Mouse (Mus musculus): ENCODE measurements around the gene Pknox1.
"Not testable (repeated sequence)": the region's sequence is repeated elsewhere in the genome, so short reads cannot be mapped to it uniquely, and the experiment has no call there.

Pknox1 gene

DNA sequence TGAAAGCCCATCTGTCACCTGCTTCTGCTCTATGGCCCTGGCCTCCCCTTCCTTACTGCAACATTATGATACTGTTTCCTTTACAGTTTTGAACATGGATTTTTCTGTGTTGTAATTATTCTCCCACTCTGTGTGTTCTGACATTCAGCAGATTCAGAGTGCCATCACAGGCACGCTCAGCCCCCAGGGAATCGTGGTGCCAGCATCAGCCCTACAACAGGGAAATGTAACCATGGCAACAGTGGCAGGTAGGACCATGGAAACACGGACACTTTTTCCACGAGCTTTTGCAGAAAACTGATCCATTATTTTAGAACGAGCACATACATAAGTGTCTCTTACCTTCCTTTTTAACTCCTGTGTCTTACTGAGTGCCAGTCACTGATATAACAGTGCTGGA is 30.5 kb downstream of the Pknox1 start:
- no peak for DNase-seq (ENCODE audit: low read depth, low spot score)

DNA sequence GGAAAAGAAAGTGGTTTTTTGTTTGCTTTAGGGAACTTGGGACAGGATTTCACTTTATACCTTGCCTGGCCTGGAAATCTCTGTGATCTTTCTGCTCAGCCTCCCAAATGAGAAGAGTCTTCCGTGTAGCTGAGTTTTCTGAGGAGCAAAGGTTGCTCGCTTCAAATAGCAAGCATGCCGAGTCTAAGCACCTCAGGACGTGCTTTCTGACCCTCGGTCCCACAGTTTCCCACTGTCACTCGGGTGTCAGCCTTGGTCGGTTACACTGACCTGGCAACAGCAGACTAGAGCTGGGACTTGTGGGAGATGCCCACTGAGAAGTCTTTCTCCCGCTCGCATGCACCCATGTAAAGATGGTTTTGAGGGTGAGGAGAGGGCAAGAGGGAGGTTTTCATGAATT is 33.4 kb downstream of the Pknox1 start:
- no peak for DNase-seq (ENCODE audit: low read depth, low spot score)

- DNase-seq (ENCODE audit: low read depth, low spot score), result no peak
Measured at GRCm38 (mm10) chr17:31598593-31598992, 34.1 kb downstream of the Pknox1 start.

- peak; percentile 71 for DNase-seq (ENCODE audit: low read depth, low spot score)
Measured at GRCm38 (mm10) chr17:31606424-31606823, 41.9 kb downstream of the Pknox1 start.

GRCm38 (mm10) chr17:31607256-31607951 is 42.9 kb downstream of the Pknox1 start:
- no peak for DNase-seq (ENCODE audit: low read depth, low spot score)

DNA sequence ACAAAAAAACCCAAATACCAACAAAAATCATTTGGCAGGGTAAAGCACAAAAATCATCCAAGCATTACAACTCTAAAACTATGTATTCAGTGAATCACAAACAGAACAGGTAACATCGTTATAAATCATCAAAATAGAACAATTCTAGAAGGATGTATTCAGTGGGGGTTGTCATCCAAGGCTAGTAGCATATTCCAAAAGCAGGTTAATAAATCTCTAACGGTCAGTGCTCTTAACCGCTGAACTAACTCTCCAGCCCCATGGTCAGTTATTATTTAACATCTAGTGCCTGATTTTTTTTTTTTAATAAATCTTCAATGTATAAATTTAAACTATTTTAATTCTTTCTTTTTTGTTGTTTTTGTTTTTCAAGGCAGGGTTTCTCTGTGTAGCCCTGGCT is 44.6 kb downstream of the Pknox1 start:
- DNase-seq (ENCODE audit: low read depth, low spot score), result not testable (repeated sequence)

GRCm38 (mm10) chr17:31609895-31610294 is 45.4 kb downstream of the Pknox1 start:
- no peak for DNase-seq (ENCODE audit: low read depth, low spot score)

DNA sequence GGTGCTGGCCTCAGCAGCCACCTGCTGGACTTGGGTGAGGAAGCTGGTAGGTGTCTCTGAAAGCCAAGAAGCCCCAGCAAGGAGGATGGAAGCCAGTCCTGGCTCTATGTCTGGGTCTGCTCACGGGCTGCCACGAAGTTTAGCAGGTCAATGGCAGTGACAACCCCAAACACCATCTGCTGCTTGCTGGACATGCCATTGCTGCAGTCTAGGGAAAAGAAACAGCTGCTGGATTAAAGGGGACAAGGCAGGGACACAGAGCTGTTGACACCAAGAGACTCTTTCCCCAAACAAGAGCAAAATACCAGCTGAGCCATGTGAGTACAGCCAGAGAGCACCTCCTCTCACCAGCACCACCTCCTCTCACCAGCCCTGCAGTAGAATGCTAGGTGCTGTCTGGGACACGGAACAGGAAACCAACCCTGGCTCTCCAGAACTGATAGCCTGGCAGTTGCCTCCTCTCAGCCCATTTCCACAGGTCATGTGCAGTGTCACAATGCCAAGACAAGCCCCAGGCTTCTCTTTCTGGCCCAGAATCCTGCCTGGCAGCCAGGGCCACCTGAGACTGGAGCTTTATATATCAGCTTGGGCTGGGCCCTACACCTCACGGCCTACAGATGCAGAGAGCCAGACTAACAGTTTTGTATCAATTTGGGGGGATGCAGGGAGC is 48.7 kb downstream of the Pknox1 start:
- DNase-seq (ENCODE audit: low read depth, low spot score), result no peak

GRCm38 (mm10) chr17:31623101-31623500 is 58.6 kb downstream of the Pknox1 start:
- DNase-seq (ENCODE audit: low read depth, low spot score), result no peak

DNA sequence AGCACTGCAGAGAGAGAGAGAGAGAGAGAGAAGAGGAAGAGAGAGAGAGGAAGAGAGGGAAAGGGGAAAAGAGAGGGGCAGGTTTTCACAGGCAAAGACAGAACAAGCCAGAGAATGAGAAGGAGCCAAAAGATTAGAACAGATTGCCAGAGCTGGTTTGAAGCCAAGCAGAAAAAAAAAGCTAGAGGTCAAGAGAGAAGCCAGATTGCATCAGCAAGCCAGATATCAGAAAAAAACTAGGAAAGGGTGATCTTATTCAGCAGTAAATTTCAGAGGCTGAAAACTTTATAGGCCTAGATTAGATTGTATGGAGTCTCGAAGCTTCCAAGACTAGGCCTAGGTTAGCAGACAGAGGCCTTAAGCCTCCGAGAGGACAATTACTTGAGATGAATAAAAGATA is 63.4 kb downstream of the Pknox1 start:
- no peak for DNase-seq (ENCODE audit: low read depth, low spot score)

- DNase-seq (ENCODE audit: low read depth, low spot score), result no peak
Measured at GRCm38 (mm10) chr17:31631081-31631800, 66.7 kb downstream of the Pknox1 start.

- DNase-seq (ENCODE audit: low read depth, low spot score), result no peak
Measured at GRCm38 (mm10) chr17:31633007-31633406, 68.5 kb downstream of the Pknox1 start.

DNA sequence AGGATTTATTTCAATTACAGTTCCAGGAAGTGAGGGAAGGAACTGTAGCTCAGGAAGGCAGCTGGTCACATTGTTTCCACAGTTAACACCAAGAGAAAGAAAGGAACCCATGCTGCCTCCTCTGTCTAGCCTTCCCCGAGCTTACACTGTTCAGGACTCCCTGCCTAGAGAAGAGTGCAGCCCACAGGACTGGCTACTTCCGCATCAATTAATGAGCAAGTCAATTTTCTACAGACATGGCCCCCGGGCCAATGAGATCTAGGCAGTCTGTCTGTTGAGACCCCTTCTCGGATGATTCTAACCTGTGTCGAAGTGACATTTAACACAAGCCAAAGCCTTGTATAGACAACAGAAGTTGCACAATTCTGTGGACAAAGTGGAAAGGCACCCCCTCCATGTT is 70.4 kb downstream of the Pknox1 start:
- no peak for DNase-seq (ENCODE audit: low read depth, low spot score)

DNA sequence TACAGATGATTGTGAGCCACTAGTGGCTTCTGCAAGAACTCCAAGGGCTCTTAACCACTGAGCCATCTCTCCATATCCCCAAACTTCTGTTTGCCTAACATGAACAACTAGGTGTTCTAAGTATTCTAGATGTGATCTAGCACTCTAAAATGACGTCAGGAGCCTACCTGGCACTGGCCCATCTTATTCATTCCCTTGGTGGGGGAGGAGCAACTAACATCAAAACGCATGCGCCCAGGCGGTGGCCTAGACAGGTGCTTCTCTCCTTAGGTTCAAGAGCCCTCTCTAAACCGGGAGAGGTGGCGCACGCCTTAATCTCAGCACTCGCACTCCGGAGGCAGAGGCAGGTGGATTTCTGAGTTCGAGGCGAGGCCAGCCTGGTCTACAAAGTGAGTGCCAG is 71.2 kb downstream of the Pknox1 start:
- no peak for DNase-seq (ENCODE audit: low read depth, low spot score)

- no peak for DNase-seq (ENCODE audit: low read depth, low spot score)
Measured at GRCm38 (mm10) chr17:31636277-31636941, 71.9 kb downstream of the Pknox1 start.

DNA sequence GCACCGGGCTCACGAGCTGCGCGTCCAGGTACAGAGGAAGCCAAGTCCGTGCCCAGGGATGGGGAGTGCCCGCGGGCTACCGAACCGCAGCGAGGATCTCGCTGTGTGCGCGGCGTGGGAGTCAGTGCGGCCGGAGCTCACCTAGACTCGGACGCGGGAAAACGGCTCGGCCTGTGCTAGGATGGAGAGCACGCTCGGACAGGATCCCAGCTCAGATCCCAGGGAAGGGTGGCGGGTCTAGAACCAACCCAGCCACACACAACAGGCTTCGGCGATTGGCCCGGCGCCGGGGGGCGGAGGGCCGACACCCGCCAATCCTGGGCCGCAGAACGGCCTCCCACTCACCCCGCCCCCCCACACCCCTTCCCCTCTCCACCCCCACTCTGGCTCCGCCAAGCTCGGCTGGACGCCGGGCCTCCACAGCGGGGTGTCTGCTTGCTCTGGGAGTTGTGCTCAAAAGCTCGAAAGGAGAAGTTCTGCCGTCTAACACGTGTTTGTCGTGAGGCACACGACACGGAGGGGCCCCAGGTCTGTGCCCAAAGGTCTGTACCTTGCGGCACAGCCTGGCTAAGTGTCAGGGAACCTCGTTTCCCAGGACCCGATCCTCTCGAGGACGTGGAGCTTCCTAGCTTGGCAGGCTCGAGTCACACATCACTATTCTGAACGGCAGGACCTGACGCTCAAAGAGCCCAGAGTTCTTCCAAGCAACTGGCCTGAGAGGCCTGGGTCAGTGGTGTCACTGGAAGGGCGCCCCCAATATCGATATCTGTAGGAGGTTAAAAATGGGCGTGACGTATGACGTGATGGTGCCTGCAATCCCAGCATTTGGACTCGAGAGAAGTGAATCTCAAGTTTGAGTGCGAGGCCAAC is 72.6 kb downstream of the Pknox1 start, which contains the start of gene Cbs:
Gene Cbs, minus strand, starts transcription at position 297 of the 870 bp plus-strand sequence.
- peak; percentile 94 for DNase-seq (ENCODE audit: low read depth, low spot score)

DNA sequence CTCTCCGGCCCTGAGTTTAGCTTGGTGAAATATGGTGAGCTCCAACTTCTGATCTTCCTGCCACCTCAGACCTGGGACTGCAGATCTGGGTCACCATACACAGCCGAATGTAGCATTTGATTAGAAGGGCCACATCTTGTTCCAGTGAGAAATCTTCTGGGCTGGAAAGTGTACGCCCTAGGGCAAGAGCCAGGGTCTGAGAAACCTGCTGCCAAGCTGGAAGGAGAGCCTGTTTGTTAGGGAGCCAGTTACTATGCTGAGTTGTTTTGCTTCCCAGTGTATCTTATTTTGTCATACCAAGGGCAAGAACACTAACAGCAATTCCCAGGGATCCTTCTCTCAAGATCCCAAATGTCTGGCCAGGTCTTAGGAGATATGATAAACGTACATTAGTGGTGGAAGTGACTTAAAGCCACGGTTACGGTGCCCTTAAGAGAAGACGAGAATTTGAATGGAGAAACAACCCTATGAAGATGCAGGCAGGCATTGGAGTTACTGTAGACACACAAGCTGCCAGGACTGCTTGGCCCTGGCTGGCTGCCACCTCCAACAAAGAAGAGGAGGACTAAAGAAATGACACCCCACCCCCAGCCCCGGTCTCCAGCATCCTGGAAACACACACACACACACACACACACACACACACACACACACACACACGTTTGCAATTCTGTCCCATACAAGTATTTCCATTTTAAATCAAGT is 73.5 kb downstream of the Pknox1 start:
- DNase-seq (ENCODE audit: low read depth, low spot score), result no peak

DNA sequence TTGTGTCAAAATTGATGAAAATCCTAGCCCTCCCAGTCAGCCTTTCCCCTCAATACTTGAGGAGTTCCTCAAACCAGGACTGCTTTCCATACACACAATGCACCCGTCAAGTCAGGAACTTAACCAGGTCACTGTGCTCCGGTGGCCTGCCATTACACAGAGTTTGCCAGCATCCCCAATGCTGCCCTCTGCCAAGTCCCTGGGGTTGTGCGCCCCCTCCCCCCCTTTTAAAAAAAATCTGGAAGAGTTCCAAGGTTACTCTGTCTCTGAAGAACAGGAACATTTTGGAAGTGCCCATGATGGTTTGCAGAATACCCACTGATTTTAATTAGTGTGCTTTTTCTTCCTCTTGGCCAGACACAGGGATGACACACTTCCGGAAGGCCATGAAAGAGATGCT is 75.1 kb downstream of the Pknox1 start:
- DNase-seq (ENCODE audit: low read depth, low spot score), result no peak

- DNase-seq (ENCODE audit: low read depth, low spot score), result peak; percentile 78
Measured at GRCm38 (mm10) chr17:31642331-31642730, 77.8 kb downstream of the Pknox1 start.

DNA sequence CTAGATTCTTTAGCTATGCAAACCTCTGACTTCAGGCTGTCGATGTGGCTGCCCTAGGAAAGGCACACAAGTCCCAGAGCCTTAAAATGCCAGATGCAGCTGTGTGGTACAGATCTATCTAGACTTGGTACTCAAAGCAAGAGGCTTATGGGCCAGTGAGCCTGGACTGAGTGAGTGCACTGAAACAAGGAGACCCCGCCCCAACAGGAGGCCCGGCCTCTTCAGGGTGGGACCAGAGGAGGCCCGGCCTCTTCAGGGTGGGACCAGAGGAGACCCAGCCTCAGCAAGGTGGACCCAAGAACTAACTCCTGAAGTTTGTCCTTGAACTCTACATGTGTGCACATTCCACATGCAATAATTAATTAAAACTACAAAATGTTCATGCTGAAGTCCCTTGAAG is 78.4 kb downstream of the Pknox1 start:
- peak; percentile 92 for DNase-seq (ENCODE audit: low read depth, low spot score)

All from ZHBTc4 (cell line).